Mouse (Mus musculus) forebrain, postnatal 0 days (tissue): ENCODE data around the gene Tmem114. TPM values are rescaled to one million over a fixed set of nuclear protein-coding genes. Genes with fewer than 3 reads are reported as not detected.

Experiments used
- ATAC-seq: fragments of 200-750 bp; cut with Nextera tagmentation; 2 replicates; pipeline ENCODE4 v1.8.0; 2017; ENCODE audit warnings: mild to moderate bottlenecking, moderate library complexity
- DNase-seq: peaks from one replicate; pipeline ENCODE4 v3.0.0-alpha.2; 2015
- H3K27ac ChIP-seq: fragments of 300-500 bp; sonication (generic); 2 replicates; pipeline ENCODE4 v1.5.1; 2014; ENCODE audit warnings: low read depth, mild to moderate bottlenecking, antibody characterized with exemption, low read length, moderate library complexity, mixed read lengths
- H3K27me3 ChIP-seq: fragments of 300-500 bp; sonication (generic); 2 replicates; pipeline ENCODE4 v1.6.1; 2014; ENCODE audit warnings: mild to moderate bottlenecking, low read length, mixed read lengths; ENCODE audit not compliant: insufficient read depth
- H3K36me3 ChIP-seq: fragments of 300-500 bp; sonication (generic); 2 replicates; pipeline ENCODE4 v1.6.1; 2014; ENCODE audit warnings: mild to moderate bottlenecking, moderate library complexity; ENCODE audit not compliant: insufficient read depth
- H3K4me1 ChIP-seq: fragments of 300-500 bp; sonication (generic); 2 replicates; pipeline ENCODE4 v1.6.1; 2014; ENCODE audit warnings: antibody characterized with exemption; ENCODE audit not compliant: insufficient read depth
- H3K4me2 ChIP-seq: fragments of 300-500 bp; sonication (generic); 2 replicates; pipeline ENCODE4 v1.6.1; 2014; ENCODE audit warnings: low read depth, mild to moderate bottlenecking, moderate library complexity
- H3K4me3 ChIP-seq: fragments of 300-500 bp; sonication (generic); 2 replicates; pipeline ENCODE4 v1.5.1; 2014; ENCODE audit warnings: low read depth, low read length, mixed read lengths
- H3K9ac ChIP-seq: fragments of 300-500 bp; sonication (generic); 2 replicates; pipeline ENCODE4 v1.6.1; 2014; ENCODE audit warnings: mild to moderate bottlenecking
- H3K9me3 ChIP-seq: fragments of 300-500 bp; sonication (generic); 2 replicates; pipeline ENCODE4 v1.6.1; 2016; ENCODE audit warnings: low read length
- CTCF ChIP-seq: sonication (generic); IDR thresholded peaks from 2 replicates; pipeline ENCODE4 v1.5.1; 2016; ENCODE audit warnings: antibody characterized with exemption, control low read depth, low read depth
- WGBS: fragments of 180-500 bp; shearing (Covaris S2); extraction: QIAGEN DNeasy Blood & Tissue Kit; methylation state at CpG from one replicate; pipeline ENCODE4 v1.1.7; 2014; 5-methylcytosine and 5-hydroxymethylcytosine counted together
- polyA plus RNA-seq: library from polyadenylated mRNA; unstranded; fragments of >200 nt; fragmentation: Nextera tagmentation; extraction: Ambion mirVana; gene quantifications from 2 replicates; pipeline ENCODE4 v1.2.1, GENCODE M21; 2015
- total RNA-seq: library from RNA; depleted of rRNA; stranded (reverse); fragments of >200 nt; gene quantifications from 2 replicates; pipeline ENCODE4 v1.2.3, GENCODE M21; 2014

Gene Tmem114
- total and polyA plus RNA-seq, 2 experiments from 2014 or later: 0.88 TPM; not detected in 1

GRCm38 (mm10) chr16:8412213-8412612, 12.7 kb downstream of the Tmem114 start:
- 11% methylated on average over 7 of the region's 7 CpGs for WGBS
- Histone ChIP-seq H3K9ac (no peak overlapping the region), H3K4me3 (no peak overlapping the region), H3K36me3 (no peaks in the 10 kb centered on the region), H3K27me3 (no peaks in the 10 kb centered on the region; the same call in none of the 2 replicates), H3K4me2 (no peak overlapping the region), H3K4me1 (no peaks in the 10 kb centered on the region), H3K27ac (no peak overlapping the region), H3K9me3 (no peaks in the 10 kb centered on the region)
- peak; percentile 83 for DNase-seq
- TF ChIP-seq CTCF: peak; percentile 88
- peak; percentile 89 for ATAC-seq

DNA sequence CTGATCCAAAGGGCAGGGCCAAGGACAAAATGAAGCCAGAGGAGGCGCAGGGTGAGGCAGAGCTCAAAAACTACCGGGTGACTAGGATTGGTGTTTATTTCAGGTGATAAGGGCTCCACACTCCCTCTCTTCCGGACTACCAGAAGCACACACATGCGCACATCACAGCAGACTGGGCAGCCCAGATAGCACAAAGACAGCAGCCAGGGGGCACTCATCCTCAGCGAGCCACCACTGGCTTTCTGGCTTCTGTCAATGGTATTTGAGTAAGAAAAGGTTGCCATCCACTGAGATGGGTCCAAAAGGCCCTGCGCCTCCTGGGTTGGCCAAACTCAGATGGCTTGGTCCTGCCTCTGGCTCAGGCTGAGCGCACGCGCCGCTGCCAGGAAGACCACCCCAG, 15.7 kb downstream of the Tmem114 start:
- Histone ChIP-seq H3K36me3 (no peaks in the 10 kb centered on the region), H3K27me3 (no peaks in the 10 kb centered on the region; the same call in none of the 2 replicates), H3K4me2 (no peak overlapping the region), H3K9ac (no peak overlapping the region), H3K27ac (no peak overlapping the region), H3K9me3 (no peaks in the 10 kb centered on the region), H3K4me1 (no peaks in the 10 kb centered on the region), H3K4me3 (no peak overlapping the region)
- WGBS: 29% methylated on average over 10 of the region's 10 CpGs
- DNase-seq (peak; percentile 20), ATAC-seq (no peak)
- peak; percentile 47 for TF ChIP-seq CTCF

- under 1% methylated on average over 6 of the region's 6 CpGs for WGBS
- Histone ChIP-seq H3K9me3 (no peaks in the 10 kb centered on the region), H3K4me1 (no peaks in the 10 kb centered on the region), H3K4me3 (no peak overlapping the region), H3K36me3 (no peaks in the 10 kb centered on the region), H3K4me2 (no peak overlapping the region), H3K27ac (no peak overlapping the region), H3K27me3 (no peaks in the 10 kb centered on the region; the same call in none of the 2 replicates), H3K9ac (no peak overlapping the region)
- DNase-seq: peak; percentile 92
- ATAC-seq: peak; percentile 55
- TF ChIP-seq CTCF: peak; percentile 88
Observed at GRCm38 (mm10) chr16:8406708-8407107, 18.2 kb downstream of the Tmem114 start.

DNA sequence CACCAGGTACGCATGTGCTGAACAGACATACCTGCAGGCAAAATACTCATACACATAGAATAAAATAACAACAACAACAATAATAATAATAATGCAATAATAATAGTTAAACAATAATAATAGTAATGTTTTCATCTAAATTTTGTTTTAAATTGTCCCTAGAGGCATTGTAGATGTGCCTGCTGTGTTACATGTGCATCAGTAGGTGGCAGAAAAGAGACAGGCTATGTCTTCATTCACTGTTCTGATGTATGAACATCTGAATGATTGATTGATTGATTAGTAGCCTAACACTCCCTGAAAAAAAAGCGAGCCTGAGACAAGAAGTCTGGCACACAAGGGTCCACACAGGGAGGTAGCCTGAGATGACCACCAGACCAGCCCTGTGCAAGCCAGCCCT, 22.3 kb downstream of the Tmem114 start:
- H3K4me1 ChIP-seq: no peaks in the 10 kb centered on the region
- TF ChIP-seq CTCF: peak; percentile 48
- no peaks in the 10 kb centered on the region; the same call in 1 of the 2 replicates for H3K27me3 ChIP-seq
- H3K9ac ChIP-seq: no peak overlapping the region
- H3K4me3 ChIP-seq: no peak overlapping the region
- no peak for DNase-seq
- H3K36me3 ChIP-seq: no peaks in the 10 kb centered on the region
- no peak overlapping the region for H3K27ac ChIP-seq
- H3K9me3 ChIP-seq: no peaks in the 10 kb centered on the region
- 83% methylated on average over 2 of the region's 2 CpGs for WGBS
- H3K4me2 ChIP-seq: no peak overlapping the region
- no peak for ATAC-seq

- TF ChIP-seq CTCF: no peak
- H3K27ac ChIP-seq: no peak overlapping the region
- H3K4me2 ChIP-seq: no peak overlapping the region
- no peaks in the 10 kb centered on the region for H3K9me3 ChIP-seq
- no peak for DNase-seq
- WGBS: 69% methylated on average over 9 of the region's 9 CpGs
- no peaks in the 10 kb centered on the region for H3K4me1 ChIP-seq
- no peaks in the 10 kb centered on the region for H3K36me3 ChIP-seq
- no peak overlapping the region for H3K9ac ChIP-seq
- no peak for ATAC-seq
- H3K27me3 ChIP-seq: no peaks in the 10 kb centered on the region
- H3K4me3 ChIP-seq: no peak overlapping the region
Observed at GRCm38 (mm10) chr16:8401171-8401955, 23.6 kb downstream of the Tmem114 start.

GRCm38 (mm10) chr16:8399868-8400267, 25.1 kb downstream of the Tmem114 start:
- Histone ChIP-seq H3K4me3 (no peak overlapping the region), H3K4me1 (no peaks in the 10 kb centered on the region)
- no peak for ATAC-seq

GRCm38 (mm10) chr16:8394946-8395345, 30.0 kb downstream of the Tmem114 start:
- H3K4me2 ChIP-seq: no peak overlapping the region
- H3K4me1 ChIP-seq: no peaks in the 10 kb centered on the region
- no peaks in the 10 kb centered on the region for H3K9me3 ChIP-seq
- H3K36me3 ChIP-seq: no peaks in the 10 kb centered on the region
- no peaks in the 10 kb centered on the region for H3K27me3 ChIP-seq
- no peak overlapping the region for H3K9ac ChIP-seq
- no peak for TF ChIP-seq CTCF
- no peak overlapping the region for H3K27ac ChIP-seq
- no peak for ATAC-seq
- no peak for DNase-seq
- H3K4me3 ChIP-seq: no peak overlapping the region

More at GRCm38 (mm10) chr16:8399868-8400267, 25.1 kb downstream of the Tmem114 start:
- H3K27ac ChIP-seq: no peak overlapping the region
- 80% methylated on average over 6 of the region's 6 CpGs for WGBS
- no peak overlapping the region for H3K9ac ChIP-seq
- DNase-seq: no peak
- TF ChIP-seq CTCF: no peak
- H3K36me3 ChIP-seq: no peaks in the 10 kb centered on the region
- H3K4me2 ChIP-seq: no peak overlapping the region
- no peaks in the 10 kb centered on the region for H3K27me3 ChIP-seq
- no peaks in the 10 kb centered on the region for H3K9me3 ChIP-seq
